Mouse (Mus musculus): ENCODE results near the gene Cir1. TPM values are rescaled to one million over a fixed set of nuclear protein-coding genes. Genes with fewer than 3 reads are reported as not detected.

The Cir1 gene
- polyA plus RNA-seq, 1 experiment = 3.6 TPM

- H3K36me3 ChIP-seq (ENCODE audit: control insufficient read depth, insufficient read depth, low read length) = no peaks in the 10 kb centered on the region
- 97% methylated on average over 3 of the region's 3 CpGs for WGBS
- no peaks in the 10 kb centered on the region for H3K27me3 ChIP-seq (ENCODE audit: control insufficient read depth, insufficient read depth, low read length)
- DNase-seq = no peak
- TF ChIP-seq POLR2A (IDR thresholded peaks at IDR 0.05; ENCODE audit: control insufficient read depth, extremely low read depth, insufficient read depth, low read length, poor library complexity) = no peak
- no peak for TF ChIP-seq CTCF (IDR thresholded peaks at IDR 0.05; ENCODE audit: borderline replicate concordance, control insufficient read depth, extremely low read depth, insufficient read depth, low read length, poor library complexity)
- H3K4me3 ChIP-seq (ENCODE audit: control insufficient read depth, insufficient read depth, low read length) = no peak overlapping the region
- H3K27ac ChIP-seq (ENCODE audit: control insufficient read depth, insufficient read depth, low read length) = no peak overlapping the region
- no peaks in the 10 kb centered on the region for H3K4me1 ChIP-seq (replicated peaks; ENCODE audit: control insufficient read depth, insufficient read depth, low read length)
These were observed 23.4 kb upstream of the Cir1 start for GRCm38 (mm10) chr2:73335949-73336348.

- 94% methylated on average over 5 of the region's 5 CpGs for WGBS
- TF ChIP-seq CTCF (IDR thresholded peaks at IDR 0.05; ENCODE audit: borderline replicate concordance, control insufficient read depth, extremely low read depth, insufficient read depth, low read length, poor library complexity) = no peak
- no peak for TF ChIP-seq POLR2A (IDR thresholded peaks at IDR 0.05; ENCODE audit: control insufficient read depth, extremely low read depth, insufficient read depth, low read length, poor library complexity)
- Histone ChIP-seq H3K4me1 (replicated peaks; ENCODE audit: control insufficient read depth, insufficient read depth, low read length) (no peaks in the 10 kb centered on the region), H3K4me3 (ENCODE audit: control insufficient read depth, insufficient read depth, low read length) (no peak overlapping the region), H3K27me3 (ENCODE audit: control insufficient read depth, insufficient read depth, low read length) (no peaks in the 10 kb centered on the region), H3K27ac (ENCODE audit: control insufficient read depth, insufficient read depth, low read length) (no peak overlapping the region), H3K36me3 (ENCODE audit: control insufficient read depth, insufficient read depth, low read length) (no peaks in the 10 kb centered on the region)
- DNase-seq = no peak
These were observed 13.4 kb upstream of the Cir1 start for GRCm38 (mm10) chr2:73325871-73326270.

- no peak overlapping the region for H3K4me3 ChIP-seq (ENCODE audit: control insufficient read depth, insufficient read depth, low read length)
- no peaks in the 10 kb centered on the region for H3K36me3 ChIP-seq (ENCODE audit: control insufficient read depth, insufficient read depth, low read length)
- TF ChIP-seq CTCF (IDR thresholded peaks at IDR 0.05; ENCODE audit: borderline replicate concordance, control insufficient read depth, extremely low read depth, insufficient read depth, low read length, poor library complexity) (no peak), POLR2A (IDR thresholded peaks at IDR 0.05; ENCODE audit: control insufficient read depth, extremely low read depth, insufficient read depth, low read length, poor library complexity) (no peak)
- DNase-seq = no peak
- no peaks in the 10 kb centered on the region for H3K27me3 ChIP-seq (ENCODE audit: control insufficient read depth, insufficient read depth, low read length)
- H3K27ac ChIP-seq (ENCODE audit: control insufficient read depth, insufficient read depth, low read length) = no peak overlapping the region
- H3K4me1 ChIP-seq (replicated peaks; ENCODE audit: control insufficient read depth, insufficient read depth, low read length) = no peaks in the 10 kb centered on the region
- WGBS = 94% methylated on average over 12 of the region's 12 CpGs
These were observed 10.5 kb upstream of the Cir1 start for GRCm38 (mm10) chr2:73322991-73323390.

GRCm38 (mm10) chr2:73319218-73319617 lies 6.7 kb upstream of the Cir1 start:
- Histone ChIP-seq H3K27me3 (ENCODE audit: control insufficient read depth, insufficient read depth, low read length) (no peaks in the 10 kb centered on the region), H3K36me3 (ENCODE audit: control insufficient read depth, insufficient read depth, low read length) (no peaks in the 10 kb centered on the region), H3K4me1 (replicated peaks; ENCODE audit: control insufficient read depth, insufficient read depth, low read length) (no peaks in the 10 kb centered on the region), H3K27ac (ENCODE audit: control insufficient read depth, insufficient read depth, low read length) (no peak overlapping the region), H3K4me3 (ENCODE audit: control insufficient read depth, insufficient read depth, low read length) (no peak overlapping the region)
- DNase-seq = no peak
- TF ChIP-seq CTCF (IDR thresholded peaks at IDR 0.05; ENCODE audit: borderline replicate concordance, control insufficient read depth, extremely low read depth, insufficient read depth, low read length, poor library complexity) = no peak
- TF ChIP-seq POLR2A (IDR thresholded peaks at IDR 0.05; ENCODE audit: control insufficient read depth, extremely low read depth, insufficient read depth, low read length, poor library complexity) = no peak
- 95% methylated on average over 5 of the region's 5 CpGs for WGBS

- Histone ChIP-seq H3K4me1 (replicated peaks; ENCODE audit: control insufficient read depth, insufficient read depth, low read length) (peaks cover 4% of the 10 kb centered on the region), H3K27ac (ENCODE audit: control insufficient read depth, insufficient read depth, low read length) (no peak overlapping the region), H3K27me3 (ENCODE audit: control insufficient read depth, insufficient read depth, low read length) (no peaks in the 10 kb centered on the region), H3K36me3 (ENCODE audit: control insufficient read depth, insufficient read depth, low read length) (no peaks in the 10 kb centered on the region), H3K4me3 (ENCODE audit: control insufficient read depth, insufficient read depth, low read length) (no peak overlapping the region)
- WGBS = 97% methylated on average over 9 of the region's 9 CpGs
- DNase-seq = no peak
- TF ChIP-seq POLR2A (IDR thresholded peaks at IDR 0.05; ENCODE audit: control insufficient read depth, extremely low read depth, insufficient read depth, low read length, poor library complexity) (no peak), CTCF (IDR thresholded peaks at IDR 0.05; ENCODE audit: borderline replicate concordance, control insufficient read depth, extremely low read depth, insufficient read depth, low read length, poor library complexity) (no peak)
These were observed 4.9 kb upstream of the Cir1 start for GRCm38 (mm10) chr2:73317426-73317825.

- no peaks in the 10 kb centered on the region for H3K27me3 ChIP-seq (ENCODE audit: control insufficient read depth, insufficient read depth, low read length)
- DNase-seq = no peak
- 97% methylated on average over 3 of the region's 3 CpGs for WGBS
- H3K4me3 ChIP-seq (ENCODE audit: control insufficient read depth, insufficient read depth, low read length) = no peak overlapping the region
- peaks cover 7% of the 10 kb centered on the region; the same call in 1 of the 2 replicates for H3K36me3 ChIP-seq (ENCODE audit: control insufficient read depth, insufficient read depth, low read length)
- peaks cover 4% of the 10 kb centered on the region for H3K4me1 ChIP-seq (replicated peaks; ENCODE audit: control insufficient read depth, insufficient read depth, low read length)
- TF ChIP-seq POLR2A (IDR thresholded peaks at IDR 0.05; ENCODE audit: control insufficient read depth, extremely low read depth, insufficient read depth, low read length, poor library complexity) = no peak
- no peak for TF ChIP-seq CTCF (IDR thresholded peaks at IDR 0.05; ENCODE audit: borderline replicate concordance, control insufficient read depth, extremely low read depth, insufficient read depth, low read length, poor library complexity)
- H3K27ac ChIP-seq (ENCODE audit: control insufficient read depth, insufficient read depth, low read length) = no peak overlapping the region
These were observed 1.8 kb upstream of the Cir1 start for GRCm38 (mm10) chr2:73314311-73314710.

GRCm38 (mm10) chr2:73313117-73313501 lies 608 bp upstream of the Cir1 start:
- TF ChIP-seq POLR2A (IDR thresholded peaks at IDR 0.05; ENCODE audit: control insufficient read depth, extremely low read depth, insufficient read depth, low read length, poor library complexity) = no peak
- no peak for TF ChIP-seq CTCF (IDR thresholded peaks at IDR 0.05; ENCODE audit: borderline replicate concordance, control insufficient read depth, extremely low read depth, insufficient read depth, low read length, poor library complexity)
- no peaks in the 10 kb centered on the region for H3K27me3 ChIP-seq (ENCODE audit: control insufficient read depth, insufficient read depth, low read length)
- peaks cover 4% of the 10 kb centered on the region for H3K4me1 ChIP-seq (replicated peaks; ENCODE audit: control insufficient read depth, insufficient read depth, low read length)
- WGBS = 58% methylated on average over 14 of the region's 14 CpGs
- H3K4me3 ChIP-seq (ENCODE audit: control insufficient read depth, insufficient read depth, low read length) = peak overlapping the region; percentile 30; the same call in 1 of the 2 replicates
- peaks cover 13% of the 10 kb centered on the region for H3K36me3 ChIP-seq (ENCODE audit: control insufficient read depth, insufficient read depth, low read length)
- DNase-seq = peak; percentile 26
- H3K27ac ChIP-seq (ENCODE audit: control insufficient read depth, insufficient read depth, low read length) = peak overlapping the region; percentile 34; the same call in 1 of the 2 replicates

Data from thymus, adult 2 months (tissue).